Mouse (Mus musculus): ENCODE data around the gene Fbxw14. TPM values are rescaled to one million over a fixed set of nuclear protein-coding genes. Genes with fewer than 3 reads are reported as not detected.
"Not testable (repeated sequence)": the region's sequence is repeated elsewhere in the genome, so short reads cannot be mapped to it uniquely, and the experiment has no call there.

Gene Fbxw14
- not detected for polyA plus RNA-seq (2012; fragmentation: generic; extraction: Trizol)

DNA sequence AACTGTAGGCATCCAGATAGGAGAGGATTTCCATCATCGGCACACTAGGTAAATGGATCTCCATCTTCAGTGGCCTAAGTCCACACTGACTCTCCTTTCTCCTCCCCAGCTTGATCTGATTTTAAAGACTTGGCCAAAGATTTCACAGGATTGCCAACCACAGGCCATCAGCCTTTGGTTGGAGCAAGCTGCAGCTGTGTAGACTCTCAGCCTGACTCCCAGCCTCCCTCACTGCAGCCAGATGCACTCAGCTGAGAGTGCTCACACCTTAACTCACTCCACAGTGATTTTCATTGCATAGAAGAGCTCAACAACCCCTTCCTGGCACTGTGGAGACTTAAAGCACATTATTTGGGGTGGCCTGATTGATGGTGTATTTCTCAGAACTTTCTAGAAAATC lies at the start of gene Fbxw14:
Gene Fbxw14 (minus strand): TSS at position 101 of the 400 bp plus-strand sequence.
- not testable (repeated sequence) for H3ac ChIP-seq (ENCODE audit: control insufficient read depth, insufficient read length); H3K4me2 ChIP-seq (ENCODE audit: low read depth); H3K27me3 ChIP-seq (ENCODE audit: control insufficient read depth, insufficient read depth, insufficient read length); H3K4me3 ChIP-seq; H3K79me2 ChIP-seq (ENCODE audit: control insufficient read depth, insufficient read depth); H3K36me3 ChIP-seq (ENCODE audit: control insufficient read depth, insufficient read depth)

GRCm38 (mm10) chr9:109263041-109263440 lies 24.4 kb downstream of the Fbxw14 start:
- TF ChIP-seq MAX (IDR thresholded peaks at IDR 0.05; ENCODE audit: low read depth), result no peak
- TF ChIP-seq TCF12 (IDR thresholded peaks at IDR 0.05; ENCODE audit: insufficient read depth, poor library complexity, severe bottlenecking), result no peak
- no peak for TF ChIP-seq MYOG (IDR thresholded peaks at IDR 0.05; ENCODE audit: control insufficient read depth in 1 of 3, insufficient read depth in 1 of 3, insufficient read length in 2 of 3, low read depth in 2 of 3)
- TF ChIP-seq REST (IDR thresholded peaks at IDR 0.05; ENCODE audit: insufficient read depth, insufficient read length), result no peak
- TF ChIP-seq MYOD1 (IDR thresholded peaks at IDR 0.05; ENCODE audit: control insufficient read depth in 1 of 3, insufficient read length in 2 of 3, low read depth in 2 of 3), result no peak
- no peak for TF ChIP-seq POLR2AphosphoS2 (IDR thresholded peaks at IDR 0.05; ENCODE audit: insufficient read length, low read depth)
- no peak for TF ChIP-seq CEBPB (IDR thresholded peaks at IDR 0.05; ENCODE audit: insufficient read depth, poor library complexity, severe bottlenecking)
- no peak for TF ChIP-seq USF1 (IDR thresholded peaks at IDR 0.05; ENCODE audit: low read depth)
- TF ChIP-seq E2F4 (IDR thresholded peaks at IDR 0.05; ENCODE audit: insufficient read depth), result no peak
- TF ChIP-seq SRF (IDR thresholded peaks at IDR 0.05; ENCODE audit: control insufficient read depth, insufficient read length, low read depth), result no peak
- Histone ChIP-seq H3K36me3 (ENCODE audit: control insufficient read depth, insufficient read depth) (no peaks in the 10 kb centered on the region), H3ac (ENCODE audit: control insufficient read depth, insufficient read length) (no peak overlapping the region), H3K27me3 (ENCODE audit: control insufficient read depth, insufficient read depth, insufficient read length) (no peaks in the 10 kb centered on the region), H3K4me3 (no peak overlapping the region), H3K79me2 (ENCODE audit: control insufficient read depth, insufficient read depth) (no peaks in the 10 kb centered on the region), H3K4me2 (ENCODE audit: low read depth) (no peak overlapping the region)

GRCm38 (mm10) chr9:109234654-109235053 lies 52.8 kb downstream of the Fbxw14 start, which contains the start of gene Fbxw20:
Gene Fbxw20, minus strand, starts transcription at chr9:109234754.
- Histone ChIP-seq H3K79me2 (ENCODE audit: control insufficient read depth, insufficient read depth) (no peaks in the 10 kb centered on the region), H3K36me3 (ENCODE audit: control insufficient read depth, insufficient read depth) (no peaks in the 10 kb centered on the region), H3K27me3 (ENCODE audit: control insufficient read depth, insufficient read depth, insufficient read length) (no peaks in the 10 kb centered on the region), H3K4me2 (ENCODE audit: low read depth) (no peak within 1 kb of the TSS), H3ac (ENCODE audit: control insufficient read depth, insufficient read length) (no peak within 1 kb of the TSS), H3K4me3 (no peak within 1 kb of the TSS)
- no peak for TF ChIP-seq TCF3 (IDR thresholded peaks at IDR 0.05; ENCODE audit: insufficient read length, low read depth)
- no peak for TF ChIP-seq MAX (IDR thresholded peaks at IDR 0.05; ENCODE audit: low read depth)
- TF ChIP-seq MYOD1 (IDR thresholded peaks at IDR 0.05; ENCODE audit: control insufficient read depth in 1 of 3, insufficient read length in 2 of 3, low read depth in 2 of 3), result no peak
- no peak for TF ChIP-seq CEBPB (IDR thresholded peaks at IDR 0.05; ENCODE audit: insufficient read depth, poor library complexity, severe bottlenecking)
- TF ChIP-seq USF1 (IDR thresholded peaks at IDR 0.05; ENCODE audit: low read depth), result no peak
- no peak for TF ChIP-seq POLR2AphosphoS2 (IDR thresholded peaks at IDR 0.05; ENCODE audit: insufficient read length, low read depth)

Other genes with a start within 250 kb of the Fbxw14 start
- gene Shisa5, start 249.1 kb downstream of the Fbxw14 start, polyA plus RNA-seq (2012; fragmentation: generic; extraction: Trizol), result 82.8 TPM
- gene Trex1, start 227.9 kb downstream of the Fbxw14 start, polyA plus RNA-seq (2012; fragmentation: generic; extraction: Trizol), result 10.0 TPM
- gene Atrip, start 213.6 kb downstream of the Fbxw14 start, polyA plus RNA-seq (2012; fragmentation: generic; extraction: Trizol), result 9.6 TPM
- 13.8 TPM for gene Ccdc51, start 205.2 kb downstream of the Fbxw14 start, polyA plus RNA-seq (2012; fragmentation: generic; extraction: Trizol)
- gene Tma7, start 205.1 kb downstream of the Fbxw14 start, polyA plus RNA-seq (2012; fragmentation: generic; extraction: Trizol), result 271 TPM
- 6.1 TPM for gene Plxnb1, start 192.3 kb downstream of the Fbxw14 start, polyA plus RNA-seq (2012; fragmentation: generic; extraction: Trizol)
- gene Fbxw21, start 125.6 kb downstream of the Fbxw14 start, polyA plus RNA-seq (2012; fragmentation: generic; extraction: Trizol), result not detected
- not detected for gene Fbxw13, start 91.7 kb downstream of the Fbxw14 start, polyA plus RNA-seq (2012; fragmentation: generic; extraction: Trizol)
- not detected for gene Fbxw20, start 52.9 kb downstream of the Fbxw14 start, polyA plus RNA-seq (2012; fragmentation: generic; extraction: Trizol)
- not detected for gene Fbxw28, start 52.0 kb upstream of the Fbxw14 start, polyA plus RNA-seq (2012; fragmentation: generic; extraction: Trizol)
- not detected for gene Fbxw22, start 116.6 kb upstream of the Fbxw14 start, polyA plus RNA-seq (2012; fragmentation: generic; extraction: Trizol)
- gene Fbxw16, start 161.5 kb upstream of the Fbxw14 start, polyA plus RNA-seq (2012; fragmentation: generic; extraction: Trizol), result not detected
- not detected for gene Fbxw19, start 208.2 kb upstream of the Fbxw14 start, polyA plus RNA-seq (2012; fragmentation: generic; extraction: Trizol)

All from myocyte (in vitro differentiated cells).